Mouse (Mus musculus) liver, adult 2 months (tissue): ENCODE data around the gene Slc4a11.

ENCODE experiments used
- CTCF ChIP-seq: fragments of 200-500 bp; IDR thresholded peaks from 2 replicates; pipeline ENCODE4 v1.5.1; 2011; ENCODE audit warnings: low read depth, low read length, control low read depth
- POLR2A ChIP-seq: fragments of 200-500 bp; IDR thresholded peaks from 2 replicates; pipeline ENCODE4 v1.6.1; 2011; ENCODE audit warnings: low read length, control low read depth; ENCODE audit not compliant: insufficient read depth; ENCODE audit errors: extremely low read depth

GRCm38 (mm10) chr2:130730746-130731145, 33.4 kb upstream of the Slc4a11 start:
- TF ChIP-seq CTCF (no peak), POLR2A (no peak)
